Mouse (Mus musculus): ENCODE results near the gene Clip2. TPM values are rescaled to one million over a fixed set of nuclear protein-coding genes. Genes with fewer than 3 reads are reported as not detected.

The Clip2 gene
- polyA plus RNA-seq, 1 experiment: 115 TPM

DNA sequence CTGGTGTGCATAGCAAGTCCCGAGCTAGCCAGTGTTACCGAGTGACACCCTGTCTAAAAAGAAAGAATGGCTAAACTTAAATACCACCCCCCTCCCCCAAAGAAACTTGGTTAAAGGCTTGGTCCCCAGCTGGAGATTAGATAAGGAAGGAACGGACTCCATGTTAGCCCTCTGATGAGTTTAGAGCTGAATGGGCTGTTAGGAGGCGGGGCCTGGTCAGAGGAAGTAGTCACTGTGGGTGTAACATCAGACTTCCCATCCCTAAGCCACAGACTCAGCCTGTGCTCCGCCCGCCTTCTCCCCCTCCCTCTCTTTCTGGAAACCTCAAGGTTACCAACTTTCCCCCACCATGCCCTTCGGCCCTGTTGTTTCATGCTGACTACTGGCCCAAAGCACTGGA, 30.4 kb downstream of the Clip2 start:
- no peak for DNase-seq (ENCODE audit: low read depth)
- TF ChIP-seq CTCF (IDR thresholded peaks at IDR 0.05; ENCODE audit: borderline replicate concordance, extremely low read depth, insufficient read depth, insufficient read length) (no peak), POLR2A (IDR thresholded peaks at IDR 0.05; ENCODE audit: borderline replicate concordance, extremely low read depth, insufficient read depth, insufficient read length, poor library complexity, severe bottlenecking) (no peak)

DNA sequence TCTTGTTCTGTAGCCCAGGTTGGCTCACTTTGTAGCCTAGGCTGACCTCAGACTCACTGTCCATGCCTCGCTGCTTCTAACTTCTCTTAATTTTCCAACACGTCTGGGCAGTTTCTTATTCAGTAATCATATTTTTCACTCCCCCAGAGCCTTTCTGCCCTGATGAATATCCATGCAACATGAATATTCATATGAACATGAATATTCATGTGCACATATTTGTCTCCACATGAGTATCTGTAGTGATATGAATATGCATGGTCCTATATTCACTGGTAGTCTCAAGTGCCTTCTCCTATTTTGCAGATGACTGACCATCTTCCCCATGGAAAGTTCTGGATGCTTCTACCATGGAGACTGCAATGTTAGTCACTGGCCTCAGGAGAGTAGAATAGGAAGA, 31.1 kb downstream of the Clip2 start:
- no peak for TF ChIP-seq POLR2A (IDR thresholded peaks at IDR 0.05; ENCODE audit: borderline replicate concordance, extremely low read depth, insufficient read depth, insufficient read length, poor library complexity, severe bottlenecking)
- no peak for TF ChIP-seq CTCF (IDR thresholded peaks at IDR 0.05; ENCODE audit: borderline replicate concordance, extremely low read depth, insufficient read depth, insufficient read length)
- peak; percentile 39 for DNase-seq (ENCODE audit: low read depth)

DNA sequence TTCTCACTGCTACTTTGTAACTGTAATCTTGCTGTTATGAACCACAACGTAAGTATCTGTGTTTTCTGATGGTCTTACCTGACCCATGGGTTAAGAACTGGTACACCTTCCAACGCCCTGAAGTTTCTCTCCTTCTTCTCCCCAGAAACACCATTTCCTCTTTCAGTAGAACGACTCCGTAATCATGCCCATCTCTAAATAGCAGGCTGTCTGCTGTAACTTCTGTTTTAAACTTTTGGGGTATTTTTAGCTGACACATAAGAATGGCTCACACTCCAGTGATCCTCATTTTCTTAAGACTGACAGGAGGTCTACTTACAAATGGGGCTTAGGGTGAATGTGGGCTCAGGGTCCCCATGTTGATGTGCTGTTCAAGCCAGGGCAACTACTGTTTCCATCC, 32.1 kb downstream of the Clip2 start:
- TF ChIP-seq CTCF (IDR thresholded peaks at IDR 0.05; ENCODE audit: borderline replicate concordance, extremely low read depth, insufficient read depth, insufficient read length): no peak
- no peak for TF ChIP-seq POLR2A (IDR thresholded peaks at IDR 0.05; ENCODE audit: borderline replicate concordance, extremely low read depth, insufficient read depth, insufficient read length, poor library complexity, severe bottlenecking)

GRCm38 (mm10) chr5:134519471-134519870, 32.8 kb downstream of the Clip2 start:
- DNase-seq (ENCODE audit: low read depth): no peak
- TF ChIP-seq CTCF (IDR thresholded peaks at IDR 0.05; ENCODE audit: borderline replicate concordance, extremely low read depth, insufficient read depth, insufficient read length) (no peak), POLR2A (IDR thresholded peaks at IDR 0.05; ENCODE audit: borderline replicate concordance, extremely low read depth, insufficient read depth, insufficient read length, poor library complexity, severe bottlenecking) (no peak)

More for the DNA sequence above, 32.1 kb downstream of the Clip2 start:
- no peak for DNase-seq (ENCODE audit: low read depth)

DNA sequence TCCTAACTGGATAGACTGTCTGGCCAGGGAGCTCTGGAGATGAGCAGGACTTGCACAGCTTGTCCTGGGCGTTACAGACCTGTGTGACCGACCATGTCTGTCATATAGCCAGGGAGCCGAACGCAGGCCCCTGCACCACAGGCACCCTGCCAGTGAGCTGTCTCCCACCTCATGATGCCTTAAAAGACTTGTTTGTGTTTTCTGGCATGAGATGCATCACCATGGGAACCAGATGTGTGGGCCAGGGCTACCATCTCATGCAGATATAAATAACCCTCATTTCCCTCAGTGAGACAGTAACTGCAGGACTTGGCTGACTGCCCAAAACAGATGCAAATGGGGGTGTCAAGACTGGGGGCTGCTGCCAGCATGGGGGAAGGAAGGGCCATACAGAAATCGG, 40.1 kb downstream of the Clip2 start:
- peak; percentile 95 for DNase-seq (ENCODE audit: low read depth)
- TF ChIP-seq POLR2A (IDR thresholded peaks at IDR 0.05; ENCODE audit: borderline replicate concordance, extremely low read depth, insufficient read depth, insufficient read length, poor library complexity, severe bottlenecking): no peak
- TF ChIP-seq CTCF (IDR thresholded peaks at IDR 0.05; ENCODE audit: borderline replicate concordance, extremely low read depth, insufficient read depth, insufficient read length): no peak

- TF ChIP-seq CTCF (IDR thresholded peaks at IDR 0.05; ENCODE audit: borderline replicate concordance, extremely low read depth, insufficient read depth, insufficient read length): no peak
- no peak for TF ChIP-seq POLR2A (IDR thresholded peaks at IDR 0.05; ENCODE audit: borderline replicate concordance, extremely low read depth, insufficient read depth, insufficient read length, poor library complexity, severe bottlenecking)
These were observed 42.0 kb downstream of the Clip2 start for GRCm38 (mm10) chr5:134510266-134510665.

DNA sequence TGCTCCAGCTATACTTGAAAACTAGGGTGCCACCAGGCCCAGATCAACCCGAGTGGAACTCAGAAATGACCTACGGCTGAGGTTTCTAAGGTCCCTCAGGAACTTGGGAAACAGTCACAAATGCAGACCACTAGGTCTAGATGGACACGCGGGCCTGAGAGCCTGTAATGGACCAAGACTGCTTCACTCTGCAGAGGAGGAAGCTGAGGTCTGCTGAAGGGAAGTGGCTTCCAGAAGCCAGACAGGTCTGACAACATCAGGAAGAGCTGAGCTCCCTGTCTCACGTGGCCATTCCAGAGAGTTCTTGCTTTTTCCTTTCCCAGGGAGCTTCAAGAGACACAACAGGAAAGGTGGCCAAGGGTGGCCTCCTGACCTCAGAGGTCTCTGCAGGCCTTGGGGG, 43.3 kb downstream of the Clip2 start:
- TF ChIP-seq POLR2A (IDR thresholded peaks at IDR 0.05; ENCODE audit: borderline replicate concordance, extremely low read depth, insufficient read depth, insufficient read length, poor library complexity, severe bottlenecking) (no peak), CTCF (IDR thresholded peaks at IDR 0.05; ENCODE audit: borderline replicate concordance, extremely low read depth, insufficient read depth, insufficient read length) (no peak)
- no peak for DNase-seq (ENCODE audit: low read depth)

More at GRCm38 (mm10) chr5:134510266-134510665, 42.0 kb downstream of the Clip2 start:
- DNase-seq (ENCODE audit: low read depth): no peak

DNA sequence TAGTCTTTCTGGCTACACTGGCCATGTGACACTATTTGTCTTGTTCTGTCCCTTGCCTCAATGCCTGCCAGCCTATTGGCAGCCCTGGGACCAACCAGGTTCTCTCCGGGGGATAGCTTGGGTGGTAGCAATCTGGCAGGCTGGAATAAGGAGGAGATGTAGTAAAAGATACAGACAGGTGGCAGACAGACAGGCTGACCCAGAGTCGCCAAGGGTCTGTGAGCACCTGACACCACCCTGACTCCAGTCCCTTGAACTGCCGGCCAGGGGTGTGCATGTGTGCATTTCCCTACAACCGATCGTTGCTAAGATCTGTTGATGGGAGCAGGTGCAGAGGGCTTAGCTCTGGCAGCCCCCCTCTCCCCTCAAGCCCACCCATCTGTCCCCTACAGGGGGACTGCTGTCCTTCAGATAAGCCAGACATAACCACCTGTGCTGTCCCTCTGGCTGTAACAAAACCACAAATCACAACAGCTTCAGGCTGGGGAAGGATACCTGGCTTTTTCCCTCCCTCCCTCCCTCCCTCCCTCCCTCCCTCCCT, 44.3 kb downstream of the Clip2 start:
- DNase-seq (ENCODE audit: low read depth): peak; percentile 63
- no peak for TF ChIP-seq CTCF (IDR thresholded peaks at IDR 0.05; ENCODE audit: borderline replicate concordance, extremely low read depth, insufficient read depth, insufficient read length)
- TF ChIP-seq POLR2A (IDR thresholded peaks at IDR 0.05; ENCODE audit: borderline replicate concordance, extremely low read depth, insufficient read depth, insufficient read length, poor library complexity, severe bottlenecking): no peak

- peak; percentile 83 for DNase-seq (ENCODE audit: low read depth)
- TF ChIP-seq CTCF (IDR thresholded peaks at IDR 0.05; ENCODE audit: borderline replicate concordance, extremely low read depth, insufficient read depth, insufficient read length) (peak; percentile 74), POLR2A (IDR thresholded peaks at IDR 0.05; ENCODE audit: borderline replicate concordance, extremely low read depth, insufficient read depth, insufficient read length, poor library complexity, severe bottlenecking) (no peak)
These were observed 44.9 kb downstream of the Clip2 start for GRCm38 (mm10) chr5:134507307-134507706.

GRCm38 (mm10) chr5:134505810-134506292, 46.4 kb downstream of the Clip2 start:
- peak; percentile 84 for DNase-seq (ENCODE audit: low read depth)
- no peak for TF ChIP-seq CTCF (IDR thresholded peaks at IDR 0.05; ENCODE audit: borderline replicate concordance, extremely low read depth, insufficient read depth, insufficient read length)
- TF ChIP-seq POLR2A (IDR thresholded peaks at IDR 0.05; ENCODE audit: borderline replicate concordance, extremely low read depth, insufficient read depth, insufficient read length, poor library complexity, severe bottlenecking): no peak

- no peak for TF ChIP-seq CTCF (IDR thresholded peaks at IDR 0.05; ENCODE audit: borderline replicate concordance, extremely low read depth, insufficient read depth, insufficient read length)
- TF ChIP-seq POLR2A (IDR thresholded peaks at IDR 0.05; ENCODE audit: borderline replicate concordance, extremely low read depth, insufficient read depth, insufficient read length, poor library complexity, severe bottlenecking): no peak
These were observed 49.6 kb downstream of the Clip2 start for GRCm38 (mm10) chr5:134502591-134502990.

DNA sequence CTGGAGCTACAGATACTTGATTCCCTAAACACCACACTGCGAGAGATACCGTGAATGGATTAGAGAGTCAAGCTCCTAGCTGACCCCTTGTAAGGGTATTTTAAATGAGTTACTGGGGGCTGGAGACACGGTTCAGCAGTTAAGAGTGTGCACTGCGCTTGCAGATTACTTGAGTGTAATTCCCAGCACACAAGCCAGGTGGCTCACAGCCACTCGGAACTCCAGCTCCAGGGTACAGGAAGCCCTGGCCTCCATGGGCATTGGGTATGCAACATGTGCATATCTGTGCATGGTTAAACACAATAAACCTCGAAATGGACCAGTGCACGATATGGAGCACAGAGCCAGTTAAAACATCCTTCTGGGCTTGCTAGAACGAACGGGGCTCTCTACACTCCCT, 50.8 kb downstream of the Clip2 start:
- TF ChIP-seq POLR2A (IDR thresholded peaks at IDR 0.05; ENCODE audit: borderline replicate concordance, extremely low read depth, insufficient read depth, insufficient read length, poor library complexity, severe bottlenecking) (no peak), CTCF (IDR thresholded peaks at IDR 0.05; ENCODE audit: borderline replicate concordance, extremely low read depth, insufficient read depth, insufficient read length) (peak; percentile 39; the same call in 1 of the 2 replicates)
- no peak for DNase-seq (ENCODE audit: low read depth)

More at GRCm38 (mm10) chr5:134502591-134502990, 49.6 kb downstream of the Clip2 start:
- no peak for DNase-seq (ENCODE audit: low read depth)
